ENCODE assay signal across 9 mouse cellular contexts in the genomic region with DNA sequence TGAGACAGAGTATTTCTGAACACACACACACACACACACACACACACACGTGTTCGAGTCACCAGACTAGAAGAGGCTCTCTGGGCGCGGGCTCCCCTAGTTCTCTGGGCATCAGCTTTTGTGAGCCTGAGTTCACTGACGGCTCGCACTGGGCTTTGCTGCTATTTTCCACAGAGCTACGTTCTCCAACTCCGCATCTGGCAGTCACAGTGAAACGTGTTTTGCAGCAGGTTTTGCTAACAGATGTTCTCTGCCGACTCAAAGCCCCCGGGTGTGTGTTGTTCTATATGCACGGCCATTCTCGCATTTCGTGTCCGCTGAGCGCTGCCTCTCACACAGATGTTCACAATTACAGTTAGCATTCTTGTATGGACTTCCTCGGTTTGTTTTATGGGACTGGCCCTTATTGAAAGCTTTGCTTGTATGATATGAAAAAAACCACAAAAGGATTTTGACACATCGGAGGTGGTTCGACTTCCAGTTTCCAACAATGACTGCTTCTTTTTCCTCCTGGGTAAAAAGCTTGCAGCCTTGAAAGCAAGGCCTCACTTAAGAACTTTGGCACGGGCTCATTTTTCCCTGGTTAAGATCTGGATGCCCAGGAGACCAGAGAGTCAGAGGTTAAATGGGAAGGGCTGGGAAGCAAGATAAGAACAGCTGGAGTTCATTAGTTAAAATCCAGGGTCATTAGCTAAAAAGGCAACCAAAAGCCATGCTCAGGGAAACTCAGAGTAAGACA. TPM values are rescaled to one million over a fixed set of nuclear protein-coding genes. Genes with fewer than 3 reads are reported as not detected.
DNase-seq lines count a peak whose midpoint lies in the region; ATAC-seq lines count a peak whose summit lies in the region.
"Had no signal": no experiment of that assay in that cellular context is flagged by ENCODE, and none has a peak within 500 bp of the region (broad histone marks: within the 10 kb centered on the region; RNA-seq: fewer than 3 reads in every experiment).

No protein-coding gene starts in this region.

- H3K4me3 ChIP-seq in heart, embryonic 10.5 days, result no peak overlapping the region
- H3K4me3 ChIP-seq in limb, embryonic 10.5 days, result peak overlapping the region; percentile 29

- peak; percentile 1 to 12 for DNase-seq in frontal cortex, postnatal 36 days (ENCODE audit: low spot score in 2 of 2)
- DNase-seq in brain, embryonic 18.5 days (ENCODE audit: low read depth, low spot score), result peak; percentile 20
- DNase-seq in heart, embryonic 10.5 days (ENCODE audit: low spot score), result no peak
- DNase-seq in limb, embryonic 10.5 days (ENCODE audit: low spot score), result peak; percentile 87
- DNase-seq in yolk sac, embryonic 10.5 days (ENCODE audit: low spot score), result peak; percentile 33
- DNase-seq in lung, postnatal 14 days, result no peak

- no peaks in the 10 kb centered on the region for H3K36me3 ChIP-seq in heart, embryonic 10.5 days
- no peaks in the 10 kb centered on the region for H3K36me3 ChIP-seq in limb, embryonic 10.5 days

- no peaks in the 10 kb centered on the region for H3K9me3 ChIP-seq in heart, embryonic 10.5 days
- no peaks in the 10 kb centered on the region for H3K9me3 ChIP-seq in limb, embryonic 10.5 days (replicated peaks)

- peaks cover 10% of the 10 kb centered on the region; the same call in 1 of the 2 replicates for H3K4me1 ChIP-seq in heart, embryonic 10.5 days
- H3K4me1 ChIP-seq in limb, embryonic 10.5 days, result peaks cover 42% of the 10 kb centered on the region

- no peaks in the 10 kb centered on the region for H3K27me3 ChIP-seq in heart, embryonic 10.5 days (ENCODE audit: insufficient read depth, poor library complexity, severe bottlenecking)
- no peaks in the 10 kb centered on the region for H3K27me3 ChIP-seq in limb, embryonic 10.5 days (ENCODE audit: low read depth, poor library complexity, severe bottlenecking)

- 47% methylated on average over 20 of the region's 20 CpGs for WGBS in heart, embryonic 10.5 days
- 19% methylated on average over 20 of the region's 20 CpGs for WGBS in limb, embryonic 10.5 days

- H3K27ac ChIP-seq in heart, embryonic 10.5 days, result peak overlapping the region; percentile 24; the same call in 1 of the 2 replicates
- peak overlapping the region; percentile 86 for H3K27ac ChIP-seq in limb, embryonic 10.5 days

- ATAC-seq in frontal cortex, adult (ENCODE audit: low TSS enrichment), result no peak
- no peak for ATAC-seq in monocyte, adult 5-6 weeks (replicated peaks; ENCODE audit: insufficient number of reproducible peaks, low FRiP score, low TSS enrichment, poor library complexity, severe bottlenecking)

RNA-seq across cellular contexts. Expression of gene Cdk15, which starts 13.4 kb away (rescaled TPM):
- polyA plus RNA-seq in heart, embryonic 10.5 days (2016; fragmentation: Nextera tagmentation; extraction: Ambion mirVana), result 0.20 TPM in 1 of 2 replicates, not detected in the other
- 0.08 and 0.26 TPM in 2 replicates for polyA plus RNA-seq in limb, embryonic 10.5 days (2016; fragmentation: Nextera tagmentation; extraction: Ambion mirVana)
- 0.21 TPM in 1 of 3 replicates, not detected in the others for total RNA-seq in monocyte, adult 5-6 weeks (2017)
- total RNA-seq: liver, adult 2 months had no signal
- polyA plus RNA-seq: liver, adult 2 months had no signal

RNA-seq across cellular contexts. Expression of gene Als2, which starts 33.1 kb away (rescaled TPM):
- 12.2 and 14.0 TPM in 2 replicates for polyA plus RNA-seq in heart, embryonic 10.5 days (2016; fragmentation: Nextera tagmentation; extraction: Ambion mirVana)
- 11.0 and 13.2 TPM in 2 replicates for polyA plus RNA-seq in limb, embryonic 10.5 days (2016; fragmentation: Nextera tagmentation; extraction: Ambion mirVana)
- total RNA-seq in monocyte, adult 5-6 weeks (2017), result 10.4 to 16.2 TPM (median 12.3 TPM) in 3 replicates

Comparison
In these comparisons a context has a peak if more than half of its experiments do, and no peak if none do; other contexts are left out.
1. DNase-seq: peak in frontal cortex, postnatal 36 days (2 of 2), brain, embryonic 18.5 days (single experiment), limb, embryonic 10.5 days (single experiment) and yolk sac, embryonic 10.5 days (single experiment); none in heart, embryonic 10.5 days (single experiment) and lung, postnatal 14 days (single experiment).